In the genomic region with DNA sequence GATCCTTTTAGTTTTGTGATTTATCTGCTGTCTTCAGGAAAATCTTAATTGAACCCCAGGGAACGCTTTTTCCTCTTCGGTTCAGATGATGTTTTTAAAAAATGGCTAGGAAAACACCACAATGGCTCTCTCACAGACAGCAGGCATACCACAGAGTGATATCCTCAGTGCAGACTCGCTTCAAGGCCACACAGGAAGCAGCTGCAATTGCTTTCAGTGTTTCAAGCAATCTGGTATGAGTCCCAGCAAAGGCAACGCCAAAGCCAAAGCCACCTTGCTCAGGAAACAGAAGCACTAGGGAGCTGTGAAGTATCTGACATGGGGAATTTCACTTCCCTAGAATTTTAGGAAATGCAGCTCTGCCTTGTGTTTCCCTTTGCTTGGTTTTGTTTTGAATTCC, we compare ENCODE assay signal across 8 mouse cellular contexts. TPM values are rescaled to one million over a fixed set of nuclear protein-coding genes. Genes with fewer than 3 reads are reported as not detected.
DNase-seq lines count a peak whose midpoint lies in the region; ATAC-seq lines count a peak whose summit lies in the region.

No protein-coding gene starts in this region.

- H3K27me3 ChIP-seq in forebrain, embryonic 14.5 days (replicated peaks; ENCODE audit: control insufficient read depth, insufficient read depth, low read length) = no peaks in the 10 kb centered on the region
- no peaks in the 10 kb centered on the region for H3K27me3 ChIP-seq in forebrain, embryonic 13.5 days
- H3K27me3 ChIP-seq in heart, embryonic 15.5 days = no peaks in the 10 kb centered on the region
- H3K27me3 ChIP-seq in neural tube, embryonic 15.5 days (replicated peaks) = no peaks in the 10 kb centered on the region

- H3K4me3 ChIP-seq in forebrain, embryonic 14.5 days (ENCODE audit: low read depth, low read length) = no peak overlapping the region
- H3K4me3 ChIP-seq in forebrain, embryonic 13.5 days = no peak overlapping the region
- no peak overlapping the region for H3K4me3 ChIP-seq in heart, embryonic 15.5 days
- no peak overlapping the region for H3K4me3 ChIP-seq in neural tube, embryonic 15.5 days (replicated peaks)

- H3K36me3 ChIP-seq in forebrain, embryonic 14.5 days (ENCODE audit: control insufficient read depth, insufficient read depth, low read length) = no peaks in the 10 kb centered on the region
- no peaks in the 10 kb centered on the region for H3K36me3 ChIP-seq in forebrain, embryonic 13.5 days (ENCODE audit: poor library complexity, severe bottlenecking)
- no peaks in the 10 kb centered on the region for H3K36me3 ChIP-seq in heart, embryonic 15.5 days
- no peaks in the 10 kb centered on the region for H3K36me3 ChIP-seq in neural tube, embryonic 15.5 days

- DNase-seq in forebrain, embryonic 14.5 days (ENCODE audit: low spot score) = peak; percentile 18
- DNase-seq in ovary, postnatal 36 days (ENCODE audit: low spot score) = peak; percentile 19
- no peak for DNase-seq in ovary, postnatal 10 days (ENCODE audit: low spot score)
- DNase-seq in kidney, postnatal 14 days = peak; percentile 80
- no peak for DNase-seq in urinary bladder, postnatal 14 days (ENCODE audit: low spot score)

- H3K4me1 ChIP-seq in forebrain, embryonic 14.5 days (ENCODE audit: control insufficient read depth, insufficient read depth, low read length) = no peaks in the 10 kb centered on the region
- no peaks in the 10 kb centered on the region for H3K4me1 ChIP-seq in forebrain, embryonic 13.5 days
- H3K4me1 ChIP-seq in heart, embryonic 15.5 days (replicated peaks) = no peaks in the 10 kb centered on the region
- H3K4me1 ChIP-seq in neural tube, embryonic 15.5 days = 0 out of 2 replicates have a peak, but pooled peaks cover 3% of the 10 kb centered on the region

- H3K9ac ChIP-seq in forebrain, embryonic 14.5 days (ENCODE audit: low read length) = no peak overlapping the region
- no peak overlapping the region for H3K9ac ChIP-seq in forebrain, embryonic 13.5 days
- H3K9ac ChIP-seq in heart, embryonic 15.5 days = no peak overlapping the region
- no peak overlapping the region for H3K9ac ChIP-seq in neural tube, embryonic 15.5 days (replicated peaks)

- H3K9me3 ChIP-seq in forebrain, embryonic 14.5 days (replicated peaks; ENCODE audit: control insufficient read depth, low read length) = no peaks in the 10 kb centered on the region
- no peaks in the 10 kb centered on the region; the same call in 1 of the 2 replicates for H3K9me3 ChIP-seq in forebrain, embryonic 13.5 days (replicated peaks)
- H3K9me3 ChIP-seq in heart, embryonic 15.5 days (replicated peaks) = no peaks in the 10 kb centered on the region
- no peaks in the 10 kb centered on the region for H3K9me3 ChIP-seq in neural tube, embryonic 15.5 days (replicated peaks)

- no peak overlapping the region for H3K27ac ChIP-seq in forebrain, embryonic 14.5 days (ENCODE audit: low read depth, low read length)
- no peak overlapping the region for H3K27ac ChIP-seq in forebrain, embryonic 13.5 days
- peak overlapping the region; percentile 75 for H3K27ac ChIP-seq in heart, embryonic 15.5 days
- H3K27ac ChIP-seq in neural tube, embryonic 15.5 days (replicated peaks) = peak overlapping the region; percentile 56

- WGBS in forebrain, embryonic 14.5 days = 68% methylated on average over 4 of the region's 4 CpGs
- WGBS in forebrain, embryonic 13.5 days = 59% methylated on average over 4 of the region's 4 CpGs
- WGBS in heart, embryonic 15.5 days = 37% methylated on average over 4 of the region's 4 CpGs
- WGBS in neural tube, embryonic 15.5 days = 28% methylated on average over 4 of the region's 4 CpGs

- no peak for ATAC-seq in forebrain, embryonic 14.5 days
- no peak for ATAC-seq in forebrain, embryonic 13.5 days
- peak; percentile 69 for ATAC-seq in heart, embryonic 15.5 days (replicated peaks; ENCODE audit: insufficient number of reproducible peaks, insufficient read depth, low FRiP score, low read depth)
- ATAC-seq in neural tube, embryonic 15.5 days (ENCODE audit: low FRiP score) = no peak

- H3K4me2 ChIP-seq in forebrain, embryonic 14.5 days (ENCODE audit: low read length) = no peak overlapping the region
- H3K4me2 ChIP-seq in forebrain, embryonic 13.5 days = no peak overlapping the region
- H3K4me2 ChIP-seq in heart, embryonic 15.5 days = no peak overlapping the region
- H3K4me2 ChIP-seq in neural tube, embryonic 15.5 days = no peak overlapping the region

RNA-seq across cellular contexts. Expression of gene Abca1, which starts 27.4 kb away (rescaled TPM):
- polyA plus RNA-seq in forebrain, embryonic 14.5 days (2014; fragmentation: Nextera tagmentation; extraction: Ambion mirVana) = 9.6 and 12.3 TPM in 2 replicates
- 6.1 and 6.7 TPM in 2 replicates for polyA plus RNA-seq in forebrain, embryonic 13.5 days (2015; fragmentation: Nextera tagmentation; extraction: Ambion mirVana)
- 4.4 and 5.7 TPM in 2 replicates for polyA plus RNA-seq in heart, embryonic 15.5 days (2015; fragmentation: Nextera tagmentation; extraction: Ambion mirVana)
- 8.8 and 9.0 TPM in 2 replicates for polyA plus RNA-seq in neural tube, embryonic 15.5 days (2015; fragmentation: Nextera tagmentation; extraction: Ambion mirVana)

Comparison
In these comparisons a context has a peak if more than half of its experiments do, and no peak if none do; other contexts are left out.
1. DNase-seq: peak in forebrain, embryonic 14.5 days (single experiment), ovary, postnatal 36 days (single experiment) and kidney, postnatal 14 days (single experiment); none in ovary, postnatal 10 days (single experiment) and urinary bladder, postnatal 14 days (single experiment).
2. H3K27ac ChIP-seq: peak in heart, embryonic 15.5 days (single experiment) and neural tube, embryonic 15.5 days (single experiment); none in forebrain, embryonic 14.5 days (single experiment) and forebrain, embryonic 13.5 days (single experiment).